Mouse (Mus musculus): ENCODE measurements around the gene Drosha.

- no peak for TF ChIP-seq TAL1 (IDR thresholded peaks at IDR 0.05; ENCODE audit: low read length)
- no peak for TF ChIP-seq GATA1 (IDR thresholded peaks at IDR 0.05; ENCODE audit: low read length)
Measured at GRCm38 (mm10) chr15:12923826-12924225, 99.2 kb downstream of the Drosha start.

All from erythroblast, embryonic 14.5 days (primary cell).